Comparison of ENCODE assay signal across 29 mouse cellular contexts in genomic region chr1:40784306-40784705, GRCm38 (mm10). TPM values are rescaled to one million over a fixed set of nuclear protein-coding genes. Genes with fewer than 3 reads are reported as not detected.
"Had no signal": no experiment of that assay in that cellular context is flagged by ENCODE, and none has a peak within 500 bp of the region (broad histone marks: within the 10 kb centered on the region; RNA-seq: fewer than 3 reads in every experiment).

No protein-coding gene starts in this region.

- H3K27me3 ChIP-seq: embryonic facial prominence, embryonic 12.5 days; embryonic facial prominence, embryonic 13.5 days; embryonic facial prominence, embryonic 15.5 days; forebrain, embryonic 12.5 days; forebrain, embryonic 13.5 days; forebrain, embryonic 15.5 days had no signal

- H3K4me1 ChIP-seq: embryonic facial prominence, embryonic 10.5 days; embryonic facial prominence, embryonic 12.5 days had no signal

- H3K27ac ChIP-seq: embryonic facial prominence, embryonic 10.5 days; embryonic facial prominence, embryonic 12.5 days; embryonic facial prominence, embryonic 13.5 days; embryonic facial prominence, embryonic 15.5 days; forebrain, embryonic 10.5 days; forebrain, embryonic 12.5 days; forebrain, embryonic 13.5 days; forebrain, embryonic 15.5 days; gastrocnemius, adult 2 months; heart, adult 2 months had no signal

- H3K9ac ChIP-seq: embryonic facial prominence, embryonic 12.5 days; embryonic facial prominence, embryonic 13.5 days; embryonic facial prominence, embryonic 15.5 days; forebrain, embryonic 12.5 days; forebrain, embryonic 13.5 days; forebrain, embryonic 15.5 days; forebrain, postnatal 0 days had no signal

- H3K4me3 ChIP-seq: embryonic facial prominence, embryonic 10.5 days; embryonic facial prominence, embryonic 12.5 days; embryonic facial prominence, embryonic 13.5 days; embryonic facial prominence, embryonic 15.5 days; erythroblast, embryonic 14.5 days; forebrain, embryonic 10.5 days; forebrain, embryonic 12.5 days; forebrain, embryonic 13.5 days; forebrain, embryonic 15.5 days; gastrocnemius, adult 2 months; heart, adult 2 months had no signal

- H3K9me3 ChIP-seq: forebrain, embryonic 10.5 days had no signal

- H3K4me2 ChIP-seq: embryonic facial prominence, embryonic 12.5 days; embryonic facial prominence, embryonic 13.5 days; embryonic facial prominence, embryonic 15.5 days; forebrain, embryonic 12.5 days; forebrain, embryonic 13.5 days; forebrain, embryonic 15.5 days had no signal

- DNase-seq: cerebellum, adult 2 months; cerebellum, adult 8-10 months; cerebellum, adult 9-10 months; cerebellum, adult 9-11 months; cerebellum, postnatal 10 days; cerebellum, postnatal 14 days; cerebellum, postnatal 25 days; cerebellum, postnatal 36 days; embryo, embryonic 11 days; forebrain, postnatal 0 days; gastrocnemius, adult 2 months; gastrocnemius, postnatal 10 days; gastrocnemius, postnatal 14 days; gastrocnemius, postnatal 25 days; gastrocnemius, postnatal 36 days; heart, adult 18-20 months; heart, adult 2 months had no signal

- ATAC-seq: forebrain, embryonic 13.5 days; forebrain, embryonic 14.5 days; forebrain, embryonic 15.5 days; forebrain, embryonic 16.5 days; forebrain, postnatal 0 days had no signal

RNA-seq across cellular contexts. Expression of gene Tmem182, which starts 21.1 kb away (rescaled TPM):
- polyA plus RNA-seq: embryonic facial prominence, embryonic 10.5 days; erythroblast, embryonic 14.5 days; forebrain, embryonic 10.5 days; forebrain, embryonic 11.5 days; forebrain, embryonic 14.5 days; forebrain, embryonic 16.5 days had no signal
